Mouse (Mus musculus): Measurements from ENCODE around the gene Olfr1357.
"Not testable (repeated sequence)": the region's sequence is repeated elsewhere in the genome, so short reads cannot be mapped to it uniquely, and the experiment has no call there.

The Olfr1357 gene

DNA sequence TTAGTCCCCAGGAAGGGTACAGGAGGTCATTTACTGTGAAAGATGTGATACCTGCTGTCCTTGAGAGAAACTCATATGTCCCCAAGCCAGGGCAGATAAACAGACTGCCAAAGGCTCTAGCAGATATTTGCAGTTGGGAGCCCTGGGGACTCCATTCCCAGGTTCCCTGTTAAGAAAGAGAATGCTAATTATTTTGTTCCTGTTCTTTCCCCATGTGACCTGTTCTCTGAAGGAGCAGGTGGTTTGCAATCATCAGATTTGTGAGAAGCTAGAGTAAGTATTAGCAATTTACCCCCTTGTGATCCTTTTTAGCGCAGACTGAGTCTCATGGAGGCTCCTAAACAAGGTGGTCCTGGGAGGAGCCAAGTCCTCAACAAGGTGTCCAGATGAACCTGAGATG lies at the start of gene Olfr1357:
Gene Olfr1357 (minus strand): TSS at position 101 of the 400 bp plus-strand sequence.
- DNase-seq (ENCODE audit: low spot score): no peak

DNA sequence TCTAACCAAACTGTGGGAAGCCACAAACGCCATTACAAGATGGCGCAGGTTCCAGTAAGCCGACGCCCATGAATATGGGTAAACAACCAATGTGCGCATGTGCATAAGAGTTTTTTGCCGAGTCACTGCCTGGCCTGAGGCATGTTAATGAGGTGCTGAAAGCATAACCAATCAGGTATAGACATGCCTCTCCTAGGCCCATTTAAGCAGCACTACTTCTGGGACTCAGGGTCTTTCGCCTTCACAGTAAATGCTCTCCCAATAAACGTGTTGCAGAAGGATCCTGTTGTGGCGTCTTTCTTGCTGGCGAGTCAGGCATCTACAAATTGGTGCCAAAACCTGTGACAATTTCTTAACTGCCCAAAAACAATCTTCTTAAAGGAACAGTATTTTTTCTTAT lies 48.8 kb upstream of the Olfr1357 start:
- DNase-seq (ENCODE audit: low spot score): not testable (repeated sequence)

GRCm38 (mm10) chr10:78664546-78664945 lies 46.7 kb upstream of the Olfr1357 start:
- DNase-seq (ENCODE audit: low spot score): no peak

- DNase-seq (ENCODE audit: low spot score): no peak
Measured at GRCm38 (mm10) chr10:78661198-78661597, 43.3 kb upstream of the Olfr1357 start.

GRCm38 (mm10) chr10:78632311-78632710 lies 14.4 kb upstream of the Olfr1357 start:
- DNase-seq (ENCODE audit: low spot score): peak; percentile 71

- DNase-seq (ENCODE audit: low spot score): no peak
Measured at GRCm38 (mm10) chr10:78630194-78630593, 12.3 kb upstream of the Olfr1357 start.

DNA sequence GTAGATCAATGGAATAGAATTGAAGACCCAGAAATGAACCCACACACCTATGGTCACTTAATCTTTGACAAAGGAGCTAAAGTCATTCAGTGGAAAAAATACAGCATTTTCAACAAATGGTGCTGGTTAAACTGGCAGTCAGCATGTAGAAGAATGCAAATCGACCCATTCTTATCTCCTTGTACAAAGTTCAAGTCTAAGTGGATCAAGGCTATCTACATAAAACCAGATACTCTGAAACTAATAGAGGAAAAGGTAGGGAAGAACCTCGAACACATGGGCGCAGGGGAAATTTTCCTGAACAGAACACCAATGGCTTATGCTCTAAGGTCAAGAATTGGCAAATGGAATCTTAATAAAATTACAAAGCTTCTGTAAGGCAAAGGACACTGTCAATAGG lies 5.3 kb upstream of the Olfr1357 start:
- DNase-seq (ENCODE audit: low spot score): not testable (repeated sequence)

GRCm38 (mm10) chr10:78607602-78608001 lies 10.3 kb downstream of the Olfr1357 start:
- DNase-seq (ENCODE audit: low spot score): no peak

- peak; percentile 24 for DNase-seq (ENCODE audit: low spot score)
Measured at GRCm38 (mm10) chr10:78605080-78605479, 12.8 kb downstream of the Olfr1357 start.

DNA sequence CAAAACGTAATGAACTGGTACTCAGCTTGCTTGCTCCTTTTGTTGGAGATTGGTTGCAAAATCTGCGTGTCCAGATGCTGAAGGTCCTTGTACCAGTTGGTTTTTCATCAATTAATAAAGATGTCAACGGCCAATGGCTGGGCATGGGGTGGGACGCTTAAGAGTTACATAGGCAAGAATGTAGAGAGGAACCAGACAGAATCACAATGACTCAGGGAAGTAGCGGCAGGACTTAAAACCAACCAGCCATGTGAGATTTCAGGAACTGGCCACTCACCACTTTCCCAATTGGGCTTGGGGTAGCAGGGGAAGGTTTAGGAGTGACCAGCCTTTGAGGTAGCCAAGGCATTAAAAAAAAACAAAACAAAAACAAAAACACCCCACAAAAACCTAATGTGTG lies 18.0 kb downstream of the Olfr1357 start:
- DNase-seq (ENCODE audit: low spot score): no peak

DNA sequence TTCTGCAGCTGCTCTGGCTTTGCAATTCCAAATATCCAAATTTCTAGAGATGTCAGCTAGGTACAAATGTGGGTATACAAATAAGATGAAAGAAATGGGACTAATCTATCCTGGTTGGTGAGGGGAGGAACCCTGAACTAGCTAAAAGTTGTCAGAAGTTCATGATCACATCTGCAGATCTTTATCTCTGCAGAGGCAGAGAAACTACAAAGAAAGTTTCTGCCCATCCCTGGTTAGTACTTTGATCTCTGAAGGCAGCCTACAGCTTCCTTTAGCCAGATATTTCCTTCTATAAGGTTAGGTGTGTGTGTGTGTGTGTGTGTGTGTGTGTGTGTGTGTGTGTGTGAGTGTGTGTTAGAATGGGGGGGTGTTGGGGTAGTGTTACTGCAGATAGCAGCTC lies 23.3 kb downstream of the Olfr1357 start:
- DNase-seq (ENCODE audit: low spot score): no peak

DNA sequence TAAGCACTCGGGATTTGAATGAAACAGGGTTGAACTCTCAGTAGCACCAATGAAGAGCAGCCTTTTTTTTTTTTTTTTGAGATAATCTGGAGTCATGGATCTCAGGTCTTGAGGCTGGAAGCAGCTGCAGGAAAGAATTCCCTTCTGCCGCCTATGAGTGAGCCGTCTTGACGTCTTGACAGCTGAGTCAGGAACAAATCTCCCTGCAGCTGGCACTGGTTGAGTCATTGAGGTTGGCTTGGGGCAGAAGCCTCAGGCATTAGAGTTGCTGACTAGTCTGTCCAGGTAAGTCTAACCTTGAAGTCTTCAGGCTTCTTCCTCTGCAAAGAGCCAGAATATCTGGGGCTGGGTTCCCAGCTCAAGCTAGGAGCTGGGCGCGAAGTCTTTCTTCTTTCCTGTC lies 23.7 kb downstream of the Olfr1357 start:
- DNase-seq (ENCODE audit: low spot score): no peak

DNA sequence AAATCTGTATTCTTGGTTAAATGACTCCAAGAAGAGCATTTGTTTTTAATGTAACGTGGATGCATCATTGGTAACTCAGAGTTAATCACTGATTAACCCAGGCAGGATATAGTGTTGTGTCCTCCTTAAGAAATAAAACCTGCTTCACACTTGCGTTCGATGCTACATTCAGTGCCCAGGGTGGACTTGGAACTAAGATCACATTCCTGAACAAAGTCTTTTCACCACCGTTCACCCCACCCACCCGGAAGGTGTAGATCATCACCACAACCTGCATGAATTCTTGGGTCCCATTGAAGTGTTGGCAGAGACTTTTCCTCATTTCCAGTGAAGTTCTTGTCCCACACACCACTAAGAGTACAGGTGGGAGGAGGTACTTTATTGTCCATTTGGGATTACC lies 24.1 kb downstream of the Olfr1357 start:
- no peak for DNase-seq (ENCODE audit: low spot score)

DNA sequence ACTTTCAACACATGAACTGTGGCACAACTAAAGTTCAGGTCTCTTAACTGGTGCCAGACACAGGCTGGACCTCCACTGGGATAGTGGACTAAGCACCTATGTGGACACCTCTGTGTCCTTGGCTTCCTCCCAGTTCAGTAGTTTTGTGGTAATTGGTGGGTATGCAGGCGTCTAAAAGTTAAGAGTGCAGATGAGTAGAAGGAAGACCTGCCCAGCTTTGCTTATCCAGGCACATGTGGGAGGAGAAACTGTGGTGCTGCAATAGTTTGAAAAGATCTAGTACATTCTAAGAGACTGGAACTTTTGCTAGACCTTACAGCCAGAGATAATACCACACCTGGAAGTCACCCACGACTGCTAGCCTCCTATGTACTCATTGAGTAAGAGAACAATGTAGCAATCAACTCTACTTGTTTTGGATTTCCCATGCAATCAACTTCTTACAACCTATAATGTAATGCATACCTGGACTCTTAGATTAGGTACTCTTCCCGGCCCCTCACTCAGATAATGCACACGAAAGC lies 25.0 kb downstream of the Olfr1357 start:
- no peak for DNase-seq (ENCODE audit: low spot score)

DNA sequence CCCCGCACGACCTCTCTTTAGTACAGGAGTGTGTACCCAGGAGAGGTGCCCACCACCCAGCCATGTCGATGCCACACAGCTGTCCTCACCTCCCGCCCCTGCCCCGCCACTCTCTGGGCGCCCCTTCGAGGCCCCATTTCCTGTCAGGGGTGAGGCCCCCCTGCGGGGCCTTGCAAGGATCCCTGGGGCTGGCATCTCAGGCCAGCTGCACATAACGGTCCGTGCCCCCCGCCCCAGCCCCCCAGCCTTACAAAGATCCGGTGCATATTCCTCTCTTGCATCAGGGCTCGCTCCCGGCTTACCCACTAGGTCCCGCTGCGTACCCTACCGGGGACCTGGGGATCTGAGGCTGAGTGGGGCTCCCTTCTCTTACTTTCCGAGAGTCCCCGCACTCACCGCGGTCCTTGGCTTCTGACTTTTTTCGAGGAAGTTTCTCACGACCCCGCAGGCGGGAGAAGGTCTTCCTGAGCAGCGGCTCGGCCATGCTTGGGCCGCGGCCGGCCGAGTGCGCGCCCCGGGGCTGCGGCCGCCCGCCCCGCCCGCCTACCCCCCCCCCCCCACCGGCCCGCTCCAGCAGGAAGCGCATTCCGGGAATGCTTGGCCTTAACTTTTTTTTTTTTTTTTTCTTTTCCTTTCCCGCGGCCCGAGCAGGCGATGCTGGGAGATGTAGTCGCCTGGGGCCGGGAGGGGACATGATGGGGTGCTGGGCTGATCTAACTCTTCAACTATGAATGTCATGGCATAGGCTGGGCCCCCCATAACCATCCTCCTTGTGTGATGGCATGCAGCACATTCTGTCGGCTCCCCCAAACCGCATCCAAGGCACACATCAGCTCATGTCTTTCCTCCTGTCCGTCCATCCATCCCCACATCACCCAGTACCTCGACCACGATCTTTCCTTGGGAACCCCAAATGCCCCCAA lies 26.2 kb downstream of the Olfr1357 start, which contains the start of gene Syde1:
Gene Syde1 (minus strand): TSS at position 559 of the 923 bp plus-strand sequence.
- peak; percentile 69 for DNase-seq (ENCODE audit: low spot score)

- no peak for DNase-seq (ENCODE audit: low spot score)
Measured at GRCm38 (mm10) chr10:78590744-78591143, 27.1 kb downstream of the Olfr1357 start.

DNA sequence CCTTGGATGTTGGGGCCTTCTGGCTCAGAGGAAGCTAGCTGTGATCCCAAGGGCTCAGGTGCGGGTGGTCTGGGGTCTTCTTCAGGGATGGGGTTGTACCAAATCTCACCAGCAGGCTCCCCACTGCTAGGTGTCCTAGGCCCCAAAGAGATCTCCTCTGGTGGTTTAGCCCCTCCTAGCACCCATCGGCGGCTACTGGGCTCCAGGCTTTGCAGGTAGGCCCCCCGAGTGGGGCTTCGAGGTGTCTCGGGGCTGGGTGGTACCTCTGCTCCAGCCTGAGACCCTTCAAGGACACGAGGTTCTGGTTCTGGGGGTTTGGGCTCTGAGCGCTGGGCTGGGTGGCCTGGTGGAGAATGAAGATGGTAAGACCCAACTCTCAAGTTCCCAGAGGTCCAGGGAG lies 28.0 kb downstream of the Olfr1357 start:
- DNase-seq (ENCODE audit: low spot score): no peak

DNA sequence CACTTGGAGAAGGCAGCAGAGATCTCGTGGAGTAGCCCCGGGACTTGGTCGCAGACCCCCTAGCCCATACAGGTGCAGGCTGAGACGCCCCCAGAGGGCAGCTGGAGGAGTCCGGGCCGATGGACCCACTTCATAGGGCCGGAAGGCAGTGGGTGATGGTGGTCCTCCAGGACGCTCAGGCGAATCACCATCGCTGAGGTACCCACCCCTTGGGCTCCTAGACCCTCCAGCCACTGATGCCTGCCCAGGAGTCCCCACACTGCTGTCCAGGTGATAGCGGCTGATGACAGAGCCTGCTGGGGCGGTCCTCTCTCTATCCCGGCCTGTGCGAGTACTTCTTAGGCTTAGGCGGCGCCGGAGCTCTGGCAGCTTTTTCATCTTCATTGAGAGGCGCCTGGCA lies 28.6 kb downstream of the Olfr1357 start:
- no peak for DNase-seq (ENCODE audit: low spot score)

- DNase-seq (ENCODE audit: low spot score): no peak
Measured at GRCm38 (mm10) chr10:78586026-78586425, 31.8 kb downstream of the Olfr1357 start.

- DNase-seq (ENCODE audit: low spot score): no peak
Measured at GRCm38 (mm10) chr10:78585606-78586005, 32.3 kb downstream of the Olfr1357 start.

GRCm38 (mm10) chr10:78584996-78585395 lies 32.9 kb downstream of the Olfr1357 start:
- no peak for DNase-seq (ENCODE audit: low spot score)

- DNase-seq (ENCODE audit: low spot score): no peak
Measured at GRCm38 (mm10) chr10:78583939-78584338, 33.9 kb downstream of the Olfr1357 start.

- no peak for DNase-seq (ENCODE audit: low spot score)
Measured at GRCm38 (mm10) chr10:78583347-78583746, 34.5 kb downstream of the Olfr1357 start.
